Mouse (Mus musculus) hindbrain, postnatal 0 days (tissue): Measurements from ENCODE around the gene Yipf3. TPM values are rescaled to one million over a fixed set of nuclear protein-coding genes. Genes with fewer than 3 reads are reported as not detected.
A peak's percentile ranks its signal among the peaks of the same experiment; 100 is the strongest.

Experiments
- ATAC-seq: fragments of 200-750 bp; cut with Nextera tagmentation; 2 replicates; pipeline ENCODE4 v1.8.0; 2017; ENCODE audit warnings: mild to moderate bottlenecking, moderate TSS enrichment, moderate library complexity
- DNase-seq: peaks from one replicate; pipeline ENCODE4 v3.0.0-alpha.2; 2015; ENCODE audit warnings: low spot score
- H3K27ac ChIP-seq: fragments of 300-500 bp; sonication (generic); 2 replicates; pipeline ENCODE4 v1.5.1; 2014; ENCODE audit warnings: mild to moderate bottlenecking
- H3K27me3 ChIP-seq: fragments of 300-500 bp; sonication (generic); 2 replicates; pipeline ENCODE4 v1.6.1; 2014; ENCODE audit warnings: low read length, mixed read lengths; ENCODE audit not compliant: insufficient read depth
- H3K36me3 ChIP-seq: fragments of 300-500 bp; sonication (generic); 2 replicates; pipeline ENCODE4 v1.6.1; 2014; ENCODE audit warnings: low read length, mixed read lengths; ENCODE audit not compliant: insufficient read depth
- H3K4me1 ChIP-seq: fragments of 300-500 bp; sonication (generic); 2 replicates; pipeline ENCODE4 v1.6.1; 2014; ENCODE audit warnings: antibody characterized with exemption, low read length, mixed read lengths; ENCODE audit not compliant: insufficient read depth
- H3K4me2 ChIP-seq: fragments of 300-500 bp; sonication (generic); 2 replicates; pipeline ENCODE4 v1.6.1; 2014; ENCODE audit warnings: low read depth, mild to moderate bottlenecking, low read length, moderate library complexity, mixed read lengths
- H3K4me3 ChIP-seq: fragments of 300-500 bp; sonication (generic); 2 replicates; pipeline ENCODE4 v1.5.1; 2014; ENCODE audit warnings: low read length
- H3K9ac ChIP-seq: fragments of 300-500 bp; sonication (generic); replicated peaks from 2 replicates; pipeline ENCODE4 v1.6.1; 2014; ENCODE audit warnings: mild to moderate bottlenecking, low read length, moderate library complexity, mixed read lengths
- H3K9me3 ChIP-seq: fragments of 300-500 bp; sonication (generic); 2 replicates; pipeline ENCODE4 v1.6.1; 2016; ENCODE audit warnings: low read length, mixed read lengths
- CTCF ChIP-seq: IDR thresholded peaks from 2 replicates; pipeline ENCODE4 v1.5.1; 2016; ENCODE audit warnings: antibody characterized with exemption, control low read depth, low read depth
- WGBS: fragments of 180-500 bp; shearing (Covaris S2); extraction: QIAGEN DNeasy Blood & Tissue Kit; methylation state at CpG from one replicate; pipeline ENCODE4 v1.1.7; 2014; 5-methylcytosine and 5-hydroxymethylcytosine counted together
- polyA plus RNA-seq: library from polyadenylated mRNA; unstranded; fragments of >200 nt; fragmentation: Nextera tagmentation; extraction: Ambion mirVana; gene quantifications from 2 replicates; pipeline ENCODE4 v1.2.1, GENCODE M21; 2015
- total RNA-seq: library from RNA; depleted of rRNA; stranded (reverse); fragments of >200 nt; gene quantifications from 2 replicates; pipeline ENCODE4 v1.2.3, GENCODE M21; 2014

The Yipf3 gene
- total and polyA plus RNA-seq, 2 experiments from 2014 or later: 26.9 to 85.4 TPM

GRCm38 (mm10) chr17:46272058-46272457 is 24.2 kb downstream of the Yipf3 start:
- Histone ChIP-seq H3K4me1 (no peaks in the 10 kb centered on the region), H3K9me3 (no peaks in the 10 kb centered on the region), H3K9ac (no peak overlapping the region), H3K27ac (no peak overlapping the region), H3K4me2 (no peak overlapping the region), H3K36me3 (no peaks in the 10 kb centered on the region), H3K4me3 (no peak overlapping the region), H3K27me3 (no peaks in the 10 kb centered on the region)
- no peak for DNase-seq
- WGBS: 65% methylated on average over 2 of the region's 2 CpGs
- ATAC-seq: peak; percentile 55; the same call in 1 of the 2 replicates
- TF ChIP-seq CTCF: no peak

- H3K27ac ChIP-seq: no peak overlapping the region
- ATAC-seq (no peak), DNase-seq (no peak)
- H3K27me3 ChIP-seq: no peaks in the 10 kb centered on the region
- H3K4me2 ChIP-seq: no peak overlapping the region
- 85% methylated on average over 5 of the region's 5 CpGs for WGBS
- H3K4me3 ChIP-seq: no peak overlapping the region
- no peaks in the 10 kb centered on the region for H3K36me3 ChIP-seq
- no peaks in the 10 kb centered on the region for H3K9me3 ChIP-seq
- no peak for TF ChIP-seq CTCF
- H3K9ac ChIP-seq: no peak overlapping the region
- no peaks in the 10 kb centered on the region for H3K4me1 ChIP-seq
These were observed 24.8 kb downstream of the Yipf3 start for GRCm38 (mm10) chr17:46272675-46273074.

- Histone ChIP-seq H3K9me3 (no peaks in the 10 kb centered on the region), H3K27ac (no peak overlapping the region), H3K4me2 (no peak overlapping the region), H3K36me3 (no peaks in the 10 kb centered on the region), H3K27me3 (no peaks in the 10 kb centered on the region), H3K4me3 (no peak overlapping the region), H3K4me1 (no peaks in the 10 kb centered on the region), H3K9ac (no peak overlapping the region)
- TF ChIP-seq CTCF: no peak
- WGBS: 52% methylated on average over 1 of the region's 1 CpGs
- DNase-seq: no peak
- no peak for ATAC-seq
These were observed 25.9 kb downstream of the Yipf3 start for GRCm38 (mm10) chr17:46273803-46274236.

GRCm38 (mm10) chr17:46274465-46274864 is 26.6 kb downstream of the Yipf3 start:
- Histone ChIP-seq H3K9ac (no peak overlapping the region), H3K36me3 (peaks cover 4% of the 10 kb centered on the region; the same call in 1 of the 2 replicates)

GRCm38 (mm10) chr17:46275034-46275433 is 27.2 kb downstream of the Yipf3 start:
- Histone ChIP-seq H3K4me3 (no peak overlapping the region), H3K4me2 (no peak overlapping the region), H3K9ac (no peak overlapping the region), H3K9me3 (no peaks in the 10 kb centered on the region), H3K27ac (no peak overlapping the region), H3K36me3 (peaks cover 4% of the 10 kb centered on the region; the same call in 1 of the 2 replicates), H3K4me1 (no peaks in the 10 kb centered on the region), H3K27me3 (no peaks in the 10 kb centered on the region)
- DNase-seq (no peak), ATAC-seq (no peak)
- no peak for TF ChIP-seq CTCF
- 87% methylated on average over 6 of the region's 6 CpGs for WGBS

More at GRCm38 (mm10) chr17:46274465-46274864, 26.6 kb downstream of the Yipf3 start:
- ATAC-seq: no peak
- no peak for TF ChIP-seq CTCF
- 80% methylated on average over 6 of the region's 6 CpGs for WGBS
- Histone ChIP-seq H3K4me2 (no peak overlapping the region), H3K4me3 (no peak overlapping the region), H3K9me3 (no peaks in the 10 kb centered on the region), H3K4me1 (no peaks in the 10 kb centered on the region), H3K27ac (no peak overlapping the region), H3K27me3 (no peaks in the 10 kb centered on the region)
- no peak for DNase-seq

- no peak for DNase-seq
- Histone ChIP-seq H3K4me1 (no peaks in the 10 kb centered on the region), H3K4me3 (no peak overlapping the region), H3K27me3 (no peaks in the 10 kb centered on the region), H3K4me2 (no peak overlapping the region), H3K36me3 (peaks cover 4% of the 10 kb centered on the region; the same call in 1 of the 2 replicates), H3K9me3 (no peaks in the 10 kb centered on the region), H3K27ac (no peak overlapping the region), H3K9ac (no peak overlapping the region)
- 91% methylated on average over 10 of the region's 10 CpGs for WGBS
- TF ChIP-seq CTCF: no peak
- ATAC-seq: no peak
These were observed 27.6 kb downstream of the Yipf3 start for GRCm38 (mm10) chr17:46275506-46275905.

GRCm38 (mm10) chr17:46277586-46277985 is 29.7 kb downstream of the Yipf3 start:
- DNase-seq (no peak), ATAC-seq (no peak)
- Histone ChIP-seq H3K36me3 (peaks cover 4% of the 10 kb centered on the region; the same call in 1 of the 2 replicates), H3K27ac (no peak overlapping the region), H3K9ac (no peak overlapping the region), H3K27me3 (no peaks in the 10 kb centered on the region), H3K4me2 (no peak overlapping the region), H3K9me3 (no peaks in the 10 kb centered on the region), H3K4me3 (no peak overlapping the region), H3K4me1 (no peaks in the 10 kb centered on the region)
- WGBS: 83% methylated on average over 4 of the region's 4 CpGs
- no peak for TF ChIP-seq CTCF
